Mouse (Mus musculus): ENCODE results near the gene Snrpf.
"Not testable (repeated sequence)": the region's sequence is repeated elsewhere in the genome, so short reads cannot be mapped to it uniquely, and the experiment has no call there.

- TF ChIP-seq CTCF (conservative IDR thresholded peaks at IDR 0.05; ENCODE audit: low read length); NANOG (IDR thresholded peaks at IDR 0.05; ENCODE audit: borderline replicate concordance, low read length); POU5F1 (IDR thresholded peaks at IDR 0.05; ENCODE audit: borderline replicate concordance, low read length): not testable (repeated sequence)
Observed at GRCm38 (mm10) chr10:93557971-93558370, 31.5 kb downstream of the Snrpf start.

Measured in E14TG2a.4 (cell line).